Mouse (Mus musculus) gastrocnemius, postnatal 4 days (tissue): Measurements from ENCODE around the gene Fbf1. TPM values are rescaled to one million over a fixed set of nuclear protein-coding genes. Genes with fewer than 3 reads are reported as not detected.

ENCODE experiments used
- total RNA-seq, 2 experiments: library from RNA; stranded (reverse); gene quantifications; 2 replicates each; pipeline ENCODE4 v1.2.3; 2021

Fbf1 gene
- total RNA-seq, 2 experiments from 2014 or later = 26.6 to 27.5 TPM

Other genes starting within 250 kb of the Fbf1 start
- 10 to 100 TPM; 25.1 to 25.7 TPM for gene Sap30bp, start 234.9 kb downstream of the Fbf1 start, total RNA-seq
- 10 to 100 TPM in 1 of 2 experiments, 1 to 10 TPM in 1; 8.6 to 12.9 TPM for gene Recql5, start 234.7 kb downstream of the Fbf1 start, total RNA-seq
- gene Itgb4, start 193.5 kb downstream of the Fbf1 start, total RNA-seq = 1 to 10 TPM; 5.1 to 6.2 TPM
- gene Galk1, start 155.4 kb downstream of the Fbf1 start, total RNA-seq = 10 to 100 TPM; 32.7 to 40.0 TPM
- gene H3f3b, start 140.2 kb downstream of the Fbf1 start, total RNA-seq = 100 to 1,000 TPM; 383 to 437 TPM
- 10 to 100 TPM; 25.9 to 26.0 TPM for gene Unk, start 137.8 kb downstream of the Fbf1 start, total RNA-seq
- gene Unc13d, start 90.2 kb downstream of the Fbf1 start, total RNA-seq = 1 to 10 TPM; 1.1 to 2.0 TPM
- 10 to 100 TPM; 63.0 to 63.4 TPM for gene Wbp2, start 81.2 kb downstream of the Fbf1 start, total RNA-seq
- 10 to 100 TPM; 48.1 to 48.8 TPM for gene Trim47, start 41.0 kb downstream of the Fbf1 start, total RNA-seq
- 1 to 10 TPM; 4.2 to 4.6 TPM for gene Trim65, start 37.0 kb downstream of the Fbf1 start, total RNA-seq
- gene Mrpl38, start 29.3 kb downstream of the Fbf1 start, total RNA-seq = 10 to 100 TPM; 47.0 to 50.6 TPM
- 10 to 100 TPM; 29.2 to 38.6 TPM for gene Ten1, start 30.7 kb upstream of the Fbf1 start, total RNA-seq
- 10 to 100 TPM; 45.6 to 47.5 TPM for gene Acox1, start 30.9 kb upstream of the Fbf1 start, total RNA-seq
- under 1 TPM; 0.41 to 0.47 TPM for gene Evpl, start 69.9 kb upstream of the Fbf1 start, total RNA-seq
- 10 to 100 TPM; 94.2 to 94.6 TPM for gene Srp68, start 106.1 kb upstream of the Fbf1 start, total RNA-seq
- under 1 TPM; 0.37 to 0.75 TPM for gene Galr2, start 112.8 kb upstream of the Fbf1 start, total RNA-seq
- gene Exoc7, start 139.1 kb upstream of the Fbf1 start, total RNA-seq = 10 to 100 TPM; 87.9 to 99.9 TPM
- gene Foxj1, start 167.2 kb upstream of the Fbf1 start, total RNA-seq = under 1 TPM; 0.29 to 0.31 TPM
- 10 to 100 TPM; 32.8 to 37.3 TPM for gene Rnf157, start 244.9 kb upstream of the Fbf1 start, total RNA-seq